Mouse (Mus musculus): ENCODE measurements around the gene Jmjd8.
A peak's percentile ranks its signal among the peaks of the same experiment; 100 is the strongest.

Gene Jmjd8

GRCm38 (mm10) chr17:25880196-25880910 is 51.7 kb downstream of the Jmjd8 start, which contains the start of gene Wfikkn1:
TSS of gene Wfikkn1 (minus strand) at chr17:25880858.
- peak; percentile 59 for DNase-seq

- DNase-seq, result no peak
These were observed 52.4 kb downstream of the Jmjd8 start for GRCm38 (mm10) chr17:25880913-25881641.

All from cerebellum, adult 11-12 months (tissue).